Mouse (Mus musculus): ENCODE measurements around the gene Xylt2. TPM values are rescaled to one million over a fixed set of nuclear protein-coding genes. Genes with fewer than 3 reads are reported as not detected.
A peak's percentile ranks its signal among the peaks of the same experiment; 100 is the strongest.

Xylt2 gene
- 8.2 and 12.0 TPM in 2 replicates for polyA plus RNA-seq (2014; fragmentation: Nextera tagmentation; extraction: Ambion mirVana)

GRCm38 (mm10) chr11:94676754-94677606 is at the start of gene Xylt2:
TSS of gene Xylt2 (minus strand) at chr11:94677515.
- ATAC-seq (ENCODE audit: low FRiP score) (peak; percentile 95), DNase-seq (ENCODE audit: low spot score, missing footprints) (peak; percentile 100)
- no peaks in the 10 kb centered on the region for H3K36me3 ChIP-seq (ENCODE audit: control insufficient read depth, insufficient read depth, low read length)
- H3K27me3 ChIP-seq (ENCODE audit: control insufficient read depth, insufficient read depth, low read length): no peaks in the 10 kb centered on the region
- H3K9me3 ChIP-seq (ENCODE audit: control insufficient read depth, low read length): no peaks in the 10 kb centered on the region
- WGBS: under 1% methylated on average over 70 of the region's 82 CpGs
- H3K4me1 ChIP-seq (ENCODE audit: control insufficient read depth, insufficient read depth, low read length): peaks cover 17% of the 10 kb centered on the region
- peak within 1 kb of the TSS; percentile 74 for H3K27ac ChIP-seq (ENCODE audit: low read depth, low read length)
- peak within 1 kb of the TSS; percentile 96 for H3K9ac ChIP-seq (ENCODE audit: low read length)
- peak within 1 kb of the TSS; percentile 94 for H3K4me3 ChIP-seq (ENCODE audit: low read depth, low read length)
- peak within 1 kb of the TSS; percentile 91 for H3K4me2 ChIP-seq

GRCm38 (mm10) chr11:94719216-94719615 is 41.9 kb upstream of the Xylt2 start:
- Histone ChIP-seq H3K27me3 (ENCODE audit: control insufficient read depth, insufficient read depth, low read length) (no peaks in the 10 kb centered on the region), H3K9ac (ENCODE audit: low read length) (no peak overlapping the region), H3K36me3 (ENCODE audit: control insufficient read depth, insufficient read depth, low read length) (no peaks in the 10 kb centered on the region), H3K4me1 (ENCODE audit: control insufficient read depth, insufficient read depth, low read length) (peaks cover 6% of the 10 kb centered on the region), H3K9me3 (ENCODE audit: control insufficient read depth, low read length) (no peaks in the 10 kb centered on the region), H3K4me3 (ENCODE audit: low read depth, low read length) (no peak overlapping the region), H3K4me2 (no peak overlapping the region), H3K27ac (ENCODE audit: low read depth, low read length) (no peak overlapping the region)
- DNase-seq (ENCODE audit: low spot score, missing footprints): no peak
- 72% methylated on average over 2 of the region's 2 CpGs for WGBS
- ATAC-seq (ENCODE audit: low FRiP score): no peak

- Histone ChIP-seq H3K4me1 (ENCODE audit: control insufficient read depth, insufficient read depth, low read length) (peaks cover 6% of the 10 kb centered on the region), H3K9ac (ENCODE audit: low read length) (no peak overlapping the region), H3K4me2 (no peak overlapping the region), H3K9me3 (ENCODE audit: control insufficient read depth, low read length) (no peaks in the 10 kb centered on the region), H3K36me3 (ENCODE audit: control insufficient read depth, insufficient read depth, low read length) (no peaks in the 10 kb centered on the region), H3K4me3 (ENCODE audit: low read depth, low read length) (no peak overlapping the region), H3K27ac (ENCODE audit: low read depth, low read length) (no peak overlapping the region), H3K27me3 (ENCODE audit: control insufficient read depth, insufficient read depth, low read length) (no peaks in the 10 kb centered on the region)
- ATAC-seq (ENCODE audit: low FRiP score) (no peak), DNase-seq (ENCODE audit: low spot score, missing footprints) (no peak)
- WGBS: 90% methylated on average over 7 of the region's 7 CpGs
Observed at GRCm38 (mm10) chr11:94718113-94718909, 41.0 kb upstream of the Xylt2 start.

GRCm38 (mm10) chr11:94717239-94717638 is 39.9 kb upstream of the Xylt2 start:
- DNase-seq (ENCODE audit: low spot score, missing footprints) (peak; percentile 87), ATAC-seq (ENCODE audit: low FRiP score) (no peak)
- Histone ChIP-seq H3K36me3 (ENCODE audit: control insufficient read depth, insufficient read depth, low read length) (no peaks in the 10 kb centered on the region), H3K4me2 (no peak overlapping the region), H3K4me1 (ENCODE audit: control insufficient read depth, insufficient read depth, low read length) (peaks cover 6% of the 10 kb centered on the region), H3K27me3 (ENCODE audit: control insufficient read depth, insufficient read depth, low read length) (no peaks in the 10 kb centered on the region), H3K9me3 (ENCODE audit: control insufficient read depth, low read length) (no peaks in the 10 kb centered on the region), H3K9ac (ENCODE audit: low read length) (no peak overlapping the region), H3K27ac (ENCODE audit: low read depth, low read length) (peak overlapping the region; percentile 5; the same call in 1 of the 2 replicates), H3K4me3 (ENCODE audit: low read depth, low read length) (no peak overlapping the region)
- 38% methylated on average over 11 of the region's 11 CpGs for WGBS

- Histone ChIP-seq H3K9ac (ENCODE audit: low read length) (no peak overlapping the region), H3K27ac (ENCODE audit: low read depth, low read length) (no peak overlapping the region), H3K36me3 (ENCODE audit: control insufficient read depth, insufficient read depth, low read length) (no peaks in the 10 kb centered on the region), H3K4me2 (no peak overlapping the region), H3K27me3 (ENCODE audit: control insufficient read depth, insufficient read depth, low read length) (no peaks in the 10 kb centered on the region), H3K4me3 (ENCODE audit: low read depth, low read length) (no peak overlapping the region), H3K9me3 (ENCODE audit: control insufficient read depth, low read length) (no peaks in the 10 kb centered on the region), H3K4me1 (ENCODE audit: control insufficient read depth, insufficient read depth, low read length) (peaks cover 6% of the 10 kb centered on the region)
- ATAC-seq (ENCODE audit: low FRiP score): 0 out of 2 replicates have a peak, but pooled peaks have one; percentile 46
- no peak for DNase-seq (ENCODE audit: low spot score, missing footprints)
- WGBS: 18% methylated on average over 9 of the region's 9 CpGs
Observed at GRCm38 (mm10) chr11:94716754-94717153, 39.4 kb upstream of the Xylt2 start.

- no peak for ATAC-seq (ENCODE audit: low FRiP score)
- no peaks in the 10 kb centered on the region for H3K9me3 ChIP-seq (ENCODE audit: control insufficient read depth, low read length)
- H3K27me3 ChIP-seq (ENCODE audit: control insufficient read depth, insufficient read depth, low read length): no peaks in the 10 kb centered on the region
- no peak overlapping the region for H3K4me3 ChIP-seq (ENCODE audit: low read depth, low read length)
- DNase-seq (ENCODE audit: low spot score, missing footprints): peak; percentile 85
- 53% methylated on average over 5 of the region's 5 CpGs for WGBS
- no peaks in the 10 kb centered on the region for H3K36me3 ChIP-seq (ENCODE audit: control insufficient read depth, insufficient read depth, low read length)
- peaks cover 6% of the 10 kb centered on the region for H3K4me1 ChIP-seq (ENCODE audit: control insufficient read depth, insufficient read depth, low read length)
- H3K27ac ChIP-seq (ENCODE audit: low read depth, low read length): no peak overlapping the region
- no peak overlapping the region for H3K4me2 ChIP-seq
- H3K9ac ChIP-seq (ENCODE audit: low read length): no peak overlapping the region
Observed at GRCm38 (mm10) chr11:94715622-94716021, 38.3 kb upstream of the Xylt2 start.

GRCm38 (mm10) chr11:94713246-94713860 is 36.0 kb upstream of the Xylt2 start:
- DNase-seq (ENCODE audit: low spot score, missing footprints) (peak; percentile 28), ATAC-seq (ENCODE audit: low FRiP score) (no peak)
- H3K9ac ChIP-seq (ENCODE audit: low read length): no peak overlapping the region
- H3K4me3 ChIP-seq (ENCODE audit: low read depth, low read length): no peak overlapping the region
- no peaks in the 10 kb centered on the region for H3K27me3 ChIP-seq (ENCODE audit: control insufficient read depth, insufficient read depth, low read length)
- H3K4me2 ChIP-seq: no peak overlapping the region
- 70% methylated on average over 11 of the region's 11 CpGs for WGBS
- peaks cover 6% of the 10 kb centered on the region for H3K4me1 ChIP-seq (ENCODE audit: control insufficient read depth, insufficient read depth, low read length)
- H3K36me3 ChIP-seq (ENCODE audit: control insufficient read depth, insufficient read depth, low read length): no peaks in the 10 kb centered on the region
- H3K27ac ChIP-seq (ENCODE audit: low read depth, low read length): no peak overlapping the region
- H3K9me3 ChIP-seq (ENCODE audit: control insufficient read depth, low read length): no peaks in the 10 kb centered on the region

GRCm38 (mm10) chr11:94704472-94704871 is 27.2 kb upstream of the Xylt2 start, which contains the start of gene Gm11541:
TSS of gene Gm11541 (minus strand) at chr11:94704499.
- H3K27ac ChIP-seq (ENCODE audit: low read depth, low read length): no peak within 1 kb of the TSS
- H3K9me3 ChIP-seq (ENCODE audit: control insufficient read depth, low read length): no peaks in the 10 kb centered on the region
- no peaks in the 10 kb centered on the region for H3K27me3 ChIP-seq (ENCODE audit: control insufficient read depth, insufficient read depth, low read length)
- peak; percentile 21 for DNase-seq (ENCODE audit: low spot score, missing footprints)
- no peak within 1 kb of the TSS for H3K4me3 ChIP-seq (ENCODE audit: low read depth, low read length)
- no peaks in the 10 kb centered on the region for H3K36me3 ChIP-seq (ENCODE audit: control insufficient read depth, insufficient read depth, low read length)
- ATAC-seq (ENCODE audit: low FRiP score): no peak
- no peak within 1 kb of the TSS for H3K9ac ChIP-seq (ENCODE audit: low read length)
- H3K4me1 ChIP-seq (ENCODE audit: control insufficient read depth, insufficient read depth, low read length): no peaks in the 10 kb centered on the region
- H3K4me2 ChIP-seq: no peak within 1 kb of the TSS
- WGBS: 90% methylated on average over 5 of the region's 5 CpGs
